Mouse (Mus musculus) heart, adult 18-20 months (tissue): ENCODE results near the gene Gm11037. TPM values are rescaled to one million over a fixed set of nuclear protein-coding genes. Genes with fewer than 3 reads are reported as not detected.
A peak's percentile ranks its signal among the peaks of the same experiment; 100 is the strongest.

ENCODE experiments used
- DNase-seq, 2 experiments: peaks; one replicate each; pipeline ENCODE4 v3.0.0; 2021 to 2022; ENCODE audit warnings: mixed read lengths in 1 of 2
- total RNA-seq, 2 experiments: library from RNA; stranded (reverse); gene quantifications; 2 replicates each; pipeline ENCODE4 v1.2.3; 2021

Gm11037 gene
- total RNA-seq, 2 experiments from 2014 or later = not detected

DNA sequence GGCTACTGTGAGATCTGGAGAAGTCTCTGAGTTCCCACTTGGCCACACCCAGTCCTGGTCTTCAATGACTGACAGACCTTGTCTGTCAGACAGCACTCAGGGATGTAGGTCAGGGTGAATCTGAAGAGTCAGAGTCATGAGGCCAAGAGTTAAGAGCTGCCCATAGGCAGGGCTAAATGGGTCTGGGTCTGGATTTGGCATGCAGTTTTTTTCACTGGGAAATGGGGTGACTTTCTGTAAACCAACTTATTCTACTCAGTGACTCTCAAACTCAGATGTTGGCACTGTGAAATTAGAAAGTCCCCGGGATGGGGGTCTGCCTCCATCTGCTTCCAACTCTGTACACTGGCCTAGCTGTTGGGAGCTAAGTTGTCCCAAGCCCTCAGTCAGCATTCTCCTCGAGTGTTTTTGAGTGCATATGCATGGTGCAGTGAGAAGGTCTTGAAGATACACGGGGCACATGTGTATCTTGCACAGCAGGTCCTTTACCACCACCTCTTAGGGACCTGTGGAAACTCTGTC, 4.6 kb upstream of the Gm11037 start:
- no peak for DNase-seq

DNA sequence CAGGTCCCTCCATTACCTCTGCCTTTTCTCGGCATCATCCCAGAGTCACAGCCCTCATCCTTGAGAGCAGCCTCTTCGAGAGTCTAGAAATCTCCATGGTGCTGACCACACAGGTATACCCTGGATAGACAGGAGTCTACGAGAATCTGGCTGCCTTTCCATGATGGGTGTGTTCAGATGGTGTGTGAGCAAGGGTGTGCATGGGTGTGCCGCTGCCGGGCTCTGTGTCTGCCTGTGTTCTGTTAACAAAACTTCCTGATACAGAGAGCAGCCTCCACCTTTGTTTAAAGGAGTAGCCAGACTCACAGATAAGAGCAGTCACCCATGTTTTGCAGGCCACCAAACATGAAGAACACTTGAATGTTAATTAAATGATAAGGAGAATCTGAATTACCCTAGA, 3.5 kb upstream of the Gm11037 start:
- peak; percentile 47 to 74 for DNase-seq

DNA sequence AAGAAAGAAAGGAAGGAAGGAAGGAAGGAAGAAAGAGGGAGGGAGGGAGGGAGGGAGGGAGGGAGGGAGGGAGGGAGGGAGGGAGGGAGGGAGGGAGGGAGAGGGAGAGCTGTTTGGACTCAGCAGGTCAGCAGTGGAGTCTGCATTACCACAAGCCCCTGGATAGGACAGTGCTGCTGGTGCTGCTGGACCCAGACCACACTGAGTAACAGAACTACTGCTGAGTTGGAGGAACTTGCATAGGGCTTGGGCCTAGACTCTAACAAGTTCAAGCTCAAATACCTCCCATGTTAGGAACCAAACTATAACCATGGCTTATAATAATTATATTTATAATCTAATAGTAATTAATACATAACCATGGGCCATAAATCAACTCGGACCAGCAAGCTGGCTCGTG, 2.4 kb upstream of the Gm11037 start:
- no peak for DNase-seq

DNA sequence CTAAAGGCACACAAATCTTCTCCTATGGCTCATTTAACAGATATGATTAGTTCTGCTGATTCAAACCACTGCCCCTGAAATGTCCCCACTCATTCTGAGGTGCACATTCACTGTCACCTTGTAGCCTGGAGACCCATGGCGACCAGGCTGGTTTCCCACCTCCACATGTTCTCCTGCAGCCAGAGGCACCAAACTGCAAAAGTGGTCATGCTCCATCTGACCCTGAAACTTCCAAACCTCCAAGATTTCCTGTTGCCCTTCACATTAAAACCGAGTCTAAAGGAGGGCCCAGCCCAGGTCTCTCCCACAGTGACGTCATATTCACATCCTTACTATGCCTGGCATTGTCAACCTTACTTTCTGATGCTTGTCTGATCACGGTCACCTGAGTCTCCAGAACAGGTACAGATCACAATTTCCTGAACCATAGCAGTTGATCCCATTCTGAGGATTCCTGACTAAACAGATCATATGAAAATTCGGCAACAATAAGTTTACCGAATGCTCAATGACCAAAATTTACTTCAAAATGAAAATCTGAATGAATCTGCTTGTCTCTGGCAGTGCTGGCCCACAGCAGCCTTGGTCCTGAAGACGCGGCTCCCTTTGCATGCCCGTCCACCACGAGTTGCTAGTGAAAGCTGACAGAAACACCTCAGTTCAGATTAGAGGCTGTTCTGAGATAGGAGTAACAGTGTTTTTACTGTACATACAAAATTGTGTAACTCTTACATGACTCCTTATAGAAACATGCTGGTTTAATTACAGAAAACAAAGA, 997 bp upstream of the Gm11037 start:
- DNase-seq = no peak

DNA sequence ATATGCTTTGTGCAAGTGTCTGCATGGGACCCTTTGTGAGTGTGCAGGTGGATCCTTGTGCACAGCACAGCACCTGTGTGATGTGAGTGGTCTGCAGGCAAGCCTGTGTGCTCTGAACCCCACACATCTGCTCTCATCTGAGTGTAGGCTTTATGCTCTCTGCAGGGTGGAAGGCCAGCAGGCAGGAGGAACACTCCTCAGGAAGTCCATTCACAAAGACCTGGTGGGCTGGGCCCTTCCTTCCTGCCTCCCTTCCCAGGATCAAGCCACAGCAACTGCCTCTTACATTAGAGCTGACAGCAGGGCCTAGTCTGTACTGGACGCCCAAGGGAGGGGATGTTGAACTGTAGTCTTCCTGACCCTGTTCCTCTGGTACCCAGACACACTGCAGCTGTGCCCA, 1.1 kb downstream of the Gm11037 start:
- peak; percentile 56 to 89 for DNase-seq

DNA sequence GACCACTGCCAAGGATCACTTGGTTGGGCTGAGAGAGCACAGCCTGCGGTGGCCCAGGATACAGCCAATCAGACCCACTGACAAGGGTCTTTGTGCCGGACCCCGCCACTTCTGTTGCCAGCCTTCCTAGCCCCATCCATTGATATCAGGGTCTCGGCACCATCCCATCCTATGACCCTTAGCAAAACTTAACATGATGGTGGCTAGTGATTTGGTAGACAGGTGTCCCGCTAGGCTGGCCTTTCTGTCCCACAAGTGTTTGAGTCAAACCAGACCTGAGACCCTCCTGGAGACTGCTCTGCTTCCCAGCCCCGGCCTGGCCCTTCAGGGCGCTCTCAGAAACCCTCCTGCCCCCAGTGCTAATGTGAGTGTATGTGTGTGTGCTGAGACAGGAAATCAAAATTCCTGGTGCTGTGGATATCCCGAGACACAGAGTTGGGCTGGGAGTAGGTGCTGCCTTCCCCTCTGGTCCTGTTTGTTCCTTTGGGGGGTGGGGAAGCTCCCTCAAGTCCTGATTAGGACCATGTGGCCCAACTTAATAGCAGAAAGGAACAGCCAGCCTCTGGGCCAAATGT, 1.6 kb downstream of the Gm11037 start:
- peak in 1 of 2 experiments; percentile 21 for DNase-seq

DNA sequence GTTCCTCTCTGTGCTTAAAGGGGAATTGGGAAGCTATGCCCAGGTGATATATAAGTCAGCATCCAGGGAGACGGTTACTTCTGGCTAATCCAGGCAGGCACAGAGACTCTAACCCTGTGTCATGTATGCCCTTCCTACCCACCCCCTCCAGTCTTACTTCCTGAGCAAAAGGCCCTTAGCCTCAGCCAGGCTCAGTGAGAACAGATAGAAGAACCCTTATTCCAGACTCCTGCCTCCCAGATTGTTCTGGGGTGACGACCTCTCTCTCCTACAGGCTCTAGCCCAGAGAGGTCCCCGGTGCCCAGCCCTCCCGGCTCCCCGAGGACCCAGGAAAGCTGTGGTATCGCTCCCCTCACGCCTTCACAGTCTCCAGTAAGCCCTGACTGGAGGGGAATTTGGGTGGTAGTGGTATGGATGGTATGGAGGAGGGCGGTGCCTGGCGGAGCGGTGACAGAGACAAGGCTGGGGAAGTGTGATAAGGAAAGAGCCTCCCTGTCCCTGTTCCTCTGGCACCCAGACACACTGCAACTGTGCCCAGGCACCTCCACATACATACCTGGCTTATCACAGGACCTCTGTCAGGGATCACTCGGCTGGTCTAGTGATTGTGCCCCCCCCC, 2.3 kb downstream of the Gm11037 start:
- peak in 1 of 2 experiments; percentile 9 for DNase-seq

DNA sequence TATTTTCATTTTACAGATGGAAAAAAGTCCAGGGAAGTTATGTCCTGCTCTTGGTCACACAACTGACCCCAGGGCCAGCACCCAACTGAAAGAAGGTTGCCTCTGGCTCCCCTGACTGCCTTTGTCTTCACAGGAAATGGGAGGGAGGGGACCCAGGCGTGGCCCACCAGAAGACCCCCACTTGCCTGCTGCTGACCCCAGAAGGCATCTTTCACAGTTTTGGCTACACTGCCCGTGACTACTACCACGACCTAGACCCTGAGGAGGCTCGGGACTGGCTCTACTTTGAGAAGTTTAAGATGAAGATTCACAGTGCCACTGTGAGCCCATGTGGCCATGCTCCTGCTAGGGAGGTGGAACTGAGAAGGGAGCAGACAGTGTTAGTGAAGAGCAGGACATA, 5.0 kb downstream of the Gm11037 start:
- peak in 1 of 2 experiments; percentile 4 for DNase-seq

DNA sequence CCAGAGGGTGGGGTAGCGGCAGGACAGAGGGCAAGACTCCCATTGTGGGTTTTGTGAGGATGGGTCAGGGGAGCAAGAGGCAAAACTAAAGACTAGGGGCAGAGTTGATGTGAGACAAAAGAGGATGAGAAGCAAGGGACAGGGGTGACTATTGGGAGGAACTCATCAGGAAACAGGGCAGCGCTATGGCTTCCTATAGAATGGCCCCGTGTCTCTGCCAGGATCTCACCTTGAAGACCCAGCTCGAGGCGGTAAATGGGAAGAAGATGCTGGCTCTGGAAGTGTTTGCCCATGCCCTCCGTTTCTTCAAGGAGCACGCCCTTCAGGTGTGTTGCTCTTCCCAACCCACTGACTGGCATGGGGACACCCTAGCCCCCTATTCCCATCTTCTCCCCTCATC, 5.5 kb downstream of the Gm11037 start:
- DNase-seq = no peak

DNA sequence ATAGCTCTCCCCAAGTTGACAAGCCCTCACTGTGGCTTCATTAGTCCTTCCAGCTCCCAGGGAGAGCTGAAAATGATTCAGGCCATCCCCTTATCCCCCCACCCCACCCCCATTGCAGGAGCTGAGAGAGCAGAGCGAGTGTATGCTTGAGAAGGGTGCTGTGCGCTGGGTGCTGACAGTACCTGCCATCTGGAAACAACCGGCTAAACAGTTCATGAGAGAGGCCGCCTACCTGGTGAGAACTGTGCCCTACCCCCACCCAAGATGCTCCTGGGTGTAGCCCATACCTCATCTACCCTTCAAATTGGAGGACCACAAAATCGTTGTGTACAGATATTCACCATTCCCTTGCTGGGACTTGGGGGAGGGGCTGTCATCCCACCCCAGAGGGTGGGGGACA, 6.0 kb downstream of the Gm11037 start:
- peak in 1 of 2 experiments; percentile 7 for DNase-seq

DNA sequence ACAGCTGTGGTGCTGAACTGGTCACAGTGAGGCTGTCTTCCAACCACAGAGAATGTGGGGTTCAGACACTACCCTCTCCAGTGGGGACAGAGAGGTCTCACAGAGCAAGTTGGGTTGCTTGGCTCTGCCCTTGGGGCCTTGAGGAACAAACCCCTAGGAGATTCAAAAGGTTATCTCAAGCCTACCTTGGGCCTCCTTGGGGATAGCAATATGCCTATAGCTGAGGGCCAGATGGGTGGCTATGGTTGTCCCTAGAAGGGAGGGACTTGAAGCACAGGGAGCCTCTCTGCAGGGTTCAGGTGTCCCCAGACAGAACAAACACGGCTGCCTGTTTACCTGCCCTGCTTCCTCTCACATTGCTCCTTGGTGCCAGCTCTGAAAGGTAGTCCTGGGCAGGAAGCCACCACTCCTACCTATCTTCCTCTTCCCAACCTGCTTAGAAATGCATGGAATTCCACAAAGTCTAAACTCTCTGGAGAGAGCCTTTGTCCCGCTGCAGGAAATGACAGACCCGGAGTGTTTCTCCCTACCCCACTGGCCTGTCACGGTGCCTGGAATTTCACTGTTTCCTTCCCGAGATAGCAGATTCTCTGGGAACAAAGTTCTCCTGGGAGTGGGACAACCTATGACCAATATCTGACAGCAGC, 6.7 kb downstream of the Gm11037 start:
- DNase-seq = peak; percentile 56 to 83

DNA sequence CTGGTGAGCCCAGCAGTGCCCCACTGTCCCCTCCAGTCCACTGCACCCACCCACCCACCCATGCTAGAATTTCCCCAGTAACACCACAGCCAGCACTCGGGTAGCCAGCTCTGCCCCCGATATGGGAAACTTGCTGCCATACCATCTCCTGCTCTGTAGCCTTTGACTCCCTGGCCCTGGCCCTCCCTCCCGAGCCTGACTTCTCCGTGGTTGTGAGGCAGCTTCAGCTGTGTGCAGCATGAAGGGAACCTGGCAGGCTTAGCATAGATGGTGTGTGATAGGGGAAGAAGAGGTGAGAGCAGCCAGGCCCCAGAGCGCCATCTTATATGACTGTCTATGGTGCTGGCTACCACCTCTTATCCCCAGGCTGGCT, 7.2 kb downstream of the Gm11037 start:
- DNase-seq = no peak

DNA sequence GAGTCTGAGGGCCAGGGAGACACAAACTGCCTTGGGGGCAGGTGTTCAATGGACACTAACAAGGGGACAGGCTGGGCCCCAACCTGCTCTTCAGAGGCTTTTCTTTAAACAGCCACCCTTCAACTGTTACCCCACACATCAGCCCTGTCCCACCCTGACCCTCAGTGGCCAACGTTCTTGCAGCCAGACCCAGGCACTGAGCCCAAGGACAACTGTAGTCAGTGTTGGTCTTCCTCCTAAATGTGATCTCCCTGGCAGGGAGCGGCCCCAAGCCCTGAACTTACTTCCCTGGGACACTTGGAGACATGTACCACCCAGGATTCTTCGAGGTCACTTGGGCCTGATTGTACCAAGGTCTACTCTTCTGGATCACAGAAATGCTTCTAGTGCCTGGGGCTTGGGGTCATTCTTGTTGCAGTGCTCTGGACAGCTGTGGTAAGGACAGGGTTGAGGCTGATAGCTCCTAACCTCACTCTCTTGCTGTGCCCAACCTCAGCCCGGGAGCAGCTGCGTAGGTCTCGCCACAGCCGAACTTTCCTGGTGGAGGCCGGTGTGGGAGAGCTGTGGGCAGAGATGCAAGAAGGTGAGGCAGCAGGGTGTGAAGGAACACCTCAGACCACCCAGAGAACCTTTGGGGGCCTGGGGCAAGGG, 8.2 kb downstream of the Gm11037 start:
- DNase-seq = peak in 1 of 2 experiments; percentile 7

DNA sequence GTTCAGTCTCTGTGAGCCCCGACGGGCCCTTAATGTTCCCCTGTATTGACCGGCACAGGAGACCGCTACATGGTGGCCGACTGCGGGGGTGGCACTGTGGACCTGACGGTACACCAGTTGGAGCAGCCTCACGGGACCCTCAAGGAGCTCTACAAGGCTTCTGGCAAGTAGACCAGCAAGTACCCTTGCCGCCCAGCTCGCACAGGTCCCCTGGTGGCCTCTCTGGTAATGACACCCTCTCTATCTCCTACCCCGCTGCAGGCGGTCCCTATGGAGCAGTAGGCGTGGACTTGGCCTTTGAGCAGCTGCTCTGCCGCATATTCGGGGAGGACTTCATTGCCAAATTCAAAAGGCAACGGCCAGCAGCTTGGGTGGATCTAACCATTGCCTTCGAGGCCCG, 9.3 kb downstream of the Gm11037 start:
- peak; percentile 87 to 88 for DNase-seq

DNA sequence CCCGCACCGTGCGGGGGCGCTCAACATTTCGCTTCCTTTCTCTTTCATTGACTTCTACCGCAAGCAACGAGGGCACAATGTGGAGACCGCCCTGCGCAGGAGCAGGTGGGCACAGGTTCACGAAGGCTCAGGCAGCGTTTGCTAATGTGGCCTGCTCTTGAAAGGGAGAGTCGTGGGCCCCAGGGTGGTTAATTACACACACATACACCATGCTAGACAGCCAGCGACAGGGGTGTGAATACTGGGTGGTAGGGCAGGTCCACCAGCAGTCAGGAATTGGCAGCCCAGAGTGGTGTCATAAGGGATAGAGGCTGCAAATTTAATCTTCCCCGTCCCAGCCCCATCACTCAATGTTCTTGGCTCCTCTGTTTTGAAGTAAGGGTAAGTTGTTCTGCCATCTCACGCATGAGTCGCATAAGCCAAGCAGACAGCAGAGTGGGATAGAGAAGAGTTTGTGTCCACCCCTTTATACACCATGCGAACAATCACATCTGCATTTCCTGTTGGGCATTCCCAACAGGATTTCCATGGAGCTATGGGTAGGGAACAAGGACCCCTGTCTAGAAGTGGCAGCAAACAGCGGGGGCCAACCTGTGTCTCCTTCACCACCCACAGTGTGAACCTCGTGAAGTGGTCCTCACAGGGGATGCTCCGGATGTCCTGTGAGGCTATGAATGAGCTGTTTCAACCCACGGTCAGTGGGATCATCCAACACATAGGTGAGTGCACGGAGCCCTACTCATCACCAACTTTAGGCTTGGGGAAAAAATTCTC, 9.9 kb downstream of the Gm11037 start:
- peak in 1 of 2 experiments; percentile 10 for DNase-seq

DNA sequence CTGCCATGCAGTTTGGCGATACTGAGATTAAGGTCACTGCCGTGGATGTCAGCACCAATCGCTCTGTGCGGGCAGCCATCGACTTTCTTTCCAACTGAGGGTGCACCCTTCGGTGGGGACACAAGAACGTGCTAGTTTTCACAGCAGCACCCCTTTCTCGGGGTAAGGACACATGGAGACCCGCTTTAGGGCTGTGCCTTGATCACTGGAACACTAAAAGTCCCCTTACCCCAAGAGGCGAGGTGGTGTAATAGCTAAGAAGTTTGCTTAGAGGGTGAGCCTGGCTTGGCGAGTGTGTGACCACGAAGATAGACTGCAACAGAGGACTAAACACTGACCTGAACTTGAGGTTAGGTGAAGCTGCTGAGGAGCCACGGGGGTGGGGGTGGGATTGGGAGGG, 11.8 kb downstream of the Gm11037 start:
- no peak for DNase-seq

DNA sequence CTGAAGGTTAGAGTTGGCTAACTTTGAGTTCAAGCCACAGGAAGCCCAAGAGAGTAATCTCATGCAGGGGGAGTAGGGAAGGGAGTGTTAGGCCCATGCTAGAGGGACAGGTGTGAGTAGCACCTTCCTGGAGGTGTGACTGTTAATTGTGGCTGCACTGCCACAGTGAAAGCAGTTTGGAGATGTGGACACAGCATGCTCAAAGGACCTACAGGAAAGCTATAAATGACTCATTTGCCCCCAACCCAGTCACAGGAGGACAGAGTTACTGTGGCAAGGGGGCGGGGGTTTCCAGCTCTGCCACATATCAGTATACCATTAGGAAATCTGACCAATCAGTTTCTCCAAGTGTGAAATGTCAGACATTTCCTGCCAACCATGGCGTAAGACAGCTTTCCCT, 12.2 kb downstream of the Gm11037 start:
- DNase-seq = no peak

DNA sequence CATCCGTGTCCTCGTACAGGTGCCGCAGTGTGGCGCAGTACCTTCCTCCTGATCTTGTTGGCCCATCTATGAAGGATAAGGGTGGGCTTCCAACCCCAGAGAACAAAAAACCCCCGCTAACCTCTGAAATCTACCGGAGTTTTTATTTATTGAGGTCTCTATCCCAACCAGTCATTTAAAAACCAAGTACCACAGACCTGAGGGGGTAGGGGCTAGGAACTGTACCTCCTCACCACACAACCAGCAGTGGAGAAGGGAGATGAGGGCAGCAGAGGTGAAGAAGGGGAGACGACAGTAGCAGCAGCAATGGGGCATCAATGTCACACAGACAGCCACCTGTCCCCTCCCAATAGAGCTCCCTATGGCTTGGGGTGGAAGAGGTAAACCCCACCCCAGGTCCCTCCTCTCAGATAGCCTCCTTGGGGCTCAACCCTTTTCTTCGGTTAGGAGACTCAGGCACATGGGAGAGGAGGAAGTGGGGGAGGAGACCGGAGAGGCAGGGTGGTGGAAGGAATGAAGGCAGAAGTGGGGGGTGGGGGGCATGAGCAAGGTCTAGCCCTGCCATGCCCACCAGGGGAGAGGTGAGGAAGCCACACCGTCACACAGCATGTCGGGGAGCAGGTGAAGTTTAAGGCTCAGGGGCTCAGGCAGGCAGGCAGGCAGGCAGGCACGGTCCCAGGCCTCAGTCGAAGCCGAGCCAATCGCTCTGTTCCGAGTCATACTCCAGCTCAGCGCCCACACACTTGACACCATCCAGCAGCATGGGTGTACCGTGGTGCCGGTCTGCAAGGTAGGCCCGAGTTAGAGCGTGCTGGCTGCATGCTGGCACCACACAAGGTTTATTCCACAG, 13.1 kb downstream of the Gm11037 start:
- DNase-seq = no peak

DNA sequence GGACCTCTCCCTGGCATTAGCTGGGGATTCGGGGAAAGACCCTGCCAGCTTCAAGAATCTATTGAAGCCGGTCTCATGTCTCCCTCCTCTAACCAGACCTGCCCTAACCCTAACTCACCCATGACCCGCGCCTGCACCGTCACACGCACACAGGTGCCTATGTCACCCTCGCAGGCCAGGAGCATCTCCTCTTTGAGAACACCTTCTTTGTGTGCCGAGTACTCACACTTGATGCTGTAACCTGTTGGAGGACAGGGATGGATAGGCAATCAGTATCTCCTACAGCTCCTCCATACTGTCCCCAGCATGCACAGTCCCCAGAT, 13.7 kb downstream of the Gm11037 start:
- DNase-seq = peak in 1 of 2 experiments; percentile 12
